Mouse (Mus musculus) myocyte (in vitro differentiated cells): ENCODE measurements around the gene Ttyh1.

Experiments
- CEBPB ChIP-seq: IDR thresholded peaks from 2 replicates; pipeline ENCODE4 v1.6.1; 2011; ENCODE audit warnings: mild to moderate bottlenecking, moderate library complexity; ENCODE audit not compliant: poor library complexity, insufficient read depth, severe bottlenecking
- E2F4 ChIP-seq: IDR thresholded peaks from one replicate; pipeline ENCODE4 v1.6.1; 2011; ENCODE audit warnings: mild to moderate bottlenecking, control low read depth, moderate library complexity; ENCODE audit not compliant: insufficient read depth
- MAX ChIP-seq: IDR thresholded peaks from one replicate; pipeline ENCODE4 v1.6.1; 2011; ENCODE audit warnings: low read depth, mild to moderate bottlenecking, control low read depth
- POLR2A ChIP-seq: IDR thresholded peaks from one replicate; pipeline ENCODE4 v1.6.1; 2011; ENCODE audit warnings: low read depth, mild to moderate bottlenecking, control low read depth, moderate library complexity; ENCODE audit not compliant: insufficient read length
- POLR2AphosphoS2 ChIP-seq: IDR thresholded peaks from one replicate; pipeline ENCODE4 v1.6.1; 2011; ENCODE audit warnings: low read depth, control low read depth; ENCODE audit not compliant: insufficient read length
- SRF ChIP-seq: IDR thresholded peaks from one replicate; pipeline ENCODE4 v1.6.1; 2011; ENCODE audit warnings: low read depth; ENCODE audit not compliant: control insufficient read depth, insufficient read length
- TCF12 ChIP-seq: IDR thresholded peaks from one replicate; pipeline ENCODE4 v1.6.1; 2011; ENCODE audit warnings: mild to moderate bottlenecking, control low read depth; ENCODE audit not compliant: poor library complexity, insufficient read depth, severe bottlenecking
- TCF3 ChIP-seq: IDR thresholded peaks from one replicate; pipeline ENCODE4 v1.6.1; 2011; ENCODE audit warnings: low read depth, control low read depth; ENCODE audit not compliant: insufficient read length

DNA sequence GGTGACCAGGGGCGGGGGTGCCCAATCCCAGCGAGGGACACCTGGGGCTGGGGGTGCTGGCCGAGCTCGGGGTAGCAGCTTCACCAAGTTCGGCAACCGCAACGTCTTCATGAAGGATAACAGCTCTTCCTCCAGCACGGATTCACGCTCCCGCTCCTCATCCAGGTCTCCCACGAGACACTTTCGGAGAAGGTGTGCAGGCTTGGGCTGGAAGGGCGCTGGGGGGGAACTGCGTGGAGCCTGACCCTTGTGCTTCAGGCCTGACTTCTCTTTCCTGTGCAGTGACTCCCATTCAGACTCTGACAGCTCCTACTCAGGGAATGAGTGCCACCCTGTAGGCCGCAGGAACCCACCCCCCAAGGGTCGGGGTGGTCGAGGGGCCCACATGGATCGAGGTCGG lies 24.3 kb downstream of the Ttyh1 start:
- TF ChIP-seq TCF12: no peak
- no peak for TF ChIP-seq POLR2AphosphoS2
- no peak for TF ChIP-seq POLR2A
- no peak for TF ChIP-seq SRF
- TF ChIP-seq E2F4: no peak
- no peak for TF ChIP-seq MAX
- TF ChIP-seq TCF3: no peak
- TF ChIP-seq CEBPB: no peak
